Mouse (Mus musculus): ENCODE measurements at regions not wholly inside any gene's neighbourhood (a gene's known extent, or its start where the extent isn't known, plus 50 kb on each side); places are given as distances from the start of the nearest gene placed in this dataset.
A peak's percentile ranks its signal among the peaks of the same experiment; 100 is the strongest.

- DNase-seq, result peak; percentile 60
These were observed 51.0 kb upstream of the Zfp873 start for GRCm38 (mm10) chr10:81996742-81997536.
